Mouse (Mus musculus): Measurements from ENCODE around the gene Tsga10. TPM values are rescaled to one million over a fixed set of nuclear protein-coding genes. Genes with fewer than 3 reads are reported as not detected.
"Not testable (repeated sequence)": the region's sequence is repeated elsewhere in the genome, so short reads cannot be mapped to it uniquely, and the experiment has no call there.

The Tsga10 gene
- polyA plus RNA-seq, 1 experiment from 2014 or later, result 18.3 TPM

- Histone ChIP-seq H3K27ac (no peak overlapping the region), H3K4me1 (no peaks in the 10 kb centered on the region), H3K36me3 (replicated peaks) (no peaks in the 10 kb centered on the region), H3K27me3 (no peaks in the 10 kb centered on the region), H3K9me3 (no peaks in the 10 kb centered on the region), H3K9ac (no peak overlapping the region), H3K4me2 (no peak overlapping the region), H3K4me3 (replicated peaks) (no peak overlapping the region)
- 93% methylated on average over 8 of the region's 8 CpGs for WGBS
- no peak for ATAC-seq (ENCODE audit: low FRiP score)
These were observed 136.9 kb downstream of the Tsga10 start for GRCm38 (mm10) chr1:37729353-37729752.

- no peak for ATAC-seq (ENCODE audit: low FRiP score)
These were observed 138.2 kb downstream of the Tsga10 start for GRCm38 (mm10) chr1:37728053-37728452.

GRCm38 (mm10) chr1:37727186-37727585 lies 139.0 kb downstream of the Tsga10 start:
- Histone ChIP-seq H3K4me2 (no peak overlapping the region), H3K27ac (no peak overlapping the region), H3K36me3 (replicated peaks) (no peaks in the 10 kb centered on the region), H3K9me3 (no peaks in the 10 kb centered on the region), H3K4me3 (replicated peaks) (no peak overlapping the region), H3K9ac (no peak overlapping the region), H3K27me3 (no peaks in the 10 kb centered on the region), H3K4me1 (no peaks in the 10 kb centered on the region)
- ATAC-seq (ENCODE audit: low FRiP score), result no peak
- WGBS, result 83% methylated on average over 8 of the region's 8 CpGs

More at GRCm38 (mm10) chr1:37728053-37728452, 138.2 kb downstream of the Tsga10 start:
- 76% methylated on average over 10 of the region's 10 CpGs for WGBS
- H3K36me3 ChIP-seq (replicated peaks), result no peaks in the 10 kb centered on the region
- no peak overlapping the region for H3K4me3 ChIP-seq (replicated peaks)
- no peaks in the 10 kb centered on the region for H3K9me3 ChIP-seq
- no peaks in the 10 kb centered on the region for H3K4me1 ChIP-seq
- H3K27me3 ChIP-seq, result no peaks in the 10 kb centered on the region
- H3K4me2 ChIP-seq, result no peak overlapping the region
- no peak overlapping the region for H3K27ac ChIP-seq
- H3K9ac ChIP-seq, result no peak overlapping the region

GRCm38 (mm10) chr1:37726426-37726825 lies 139.8 kb downstream of the Tsga10 start:
- H3K9ac ChIP-seq, result no peak overlapping the region
- no peak overlapping the region for H3K27ac ChIP-seq
- H3K4me1 ChIP-seq, result no peaks in the 10 kb centered on the region
- H3K36me3 ChIP-seq (replicated peaks), result no peaks in the 10 kb centered on the region
- ATAC-seq (ENCODE audit: low FRiP score), result no peak
- no peak overlapping the region for H3K4me2 ChIP-seq
- 88% methylated on average over 8 of the region's 8 CpGs for WGBS
- H3K4me3 ChIP-seq (replicated peaks), result no peak overlapping the region
- peaks cover 4% of the 10 kb centered on the region for H3K27me3 ChIP-seq
- H3K9me3 ChIP-seq, result no peaks in the 10 kb centered on the region

GRCm38 (mm10) chr1:37725880-37726279 lies 140.3 kb downstream of the Tsga10 start:
- ATAC-seq (ENCODE audit: low FRiP score), result no peak
- Histone ChIP-seq H3K27ac (no peak overlapping the region), H3K4me3 (replicated peaks) (no peak overlapping the region), H3K9ac (no peak overlapping the region), H3K36me3 (replicated peaks) (no peaks in the 10 kb centered on the region), H3K4me1 (no peaks in the 10 kb centered on the region), H3K27me3 (peaks cover 10% of the 10 kb centered on the region), H3K4me2 (no peak overlapping the region), H3K9me3 (no peaks in the 10 kb centered on the region)
- WGBS, result 73% methylated on average over 12 of the region's 12 CpGs

GRCm38 (mm10) chr1:37721092-37721491 lies 145.1 kb downstream of the Tsga10 start:
- H3K4me1 ChIP-seq, result peaks cover 13% of the 10 kb centered on the region
- no peak overlapping the region for H3K27ac ChIP-seq
- H3K36me3 ChIP-seq (replicated peaks), result no peaks in the 10 kb centered on the region
- no peaks in the 10 kb centered on the region for H3K9me3 ChIP-seq
- H3K4me3 ChIP-seq (replicated peaks), result no peak overlapping the region
- 74% methylated on average over 5 of the region's 5 CpGs for WGBS
- H3K9ac ChIP-seq, result no peak overlapping the region
- no peak overlapping the region for H3K4me2 ChIP-seq
- H3K27me3 ChIP-seq, result peaks cover 50% of the 10 kb centered on the region
- ATAC-seq (ENCODE audit: low FRiP score), result no peak

- Histone ChIP-seq H3K27me3 (peaks cover 50% of the 10 kb centered on the region), H3K9ac (peak within 1 kb of the TSS; percentile 63), H3K4me3 (replicated peaks) (peak within 1 kb of the TSS; percentile 63), H3K9me3 (no peaks in the 10 kb centered on the region), H3K4me2 (peak within 1 kb of the TSS; percentile 95), H3K27ac (no peak within 1 kb of the TSS), H3K4me1 (peaks cover 13% of the 10 kb centered on the region), H3K36me3 (replicated peaks) (no peaks in the 10 kb centered on the region)
- ATAC-seq (ENCODE audit: low FRiP score), result peak; percentile 89
- 1% methylated on average over 29 of the region's 69 CpGs for WGBS
These were observed 146.2 kb downstream of the Tsga10 start, which contains the start of gene 2010300C02Rik for GRCm38 (mm10) chr1:37719761-37720640. 2010300C02Rik (minus strand) TSS chr1:37720085.

- Histone ChIP-seq H3K4me3 (replicated peaks) (peak overlapping the region; percentile 63), H3K9ac (peak overlapping the region; percentile 63), H3K36me3 (replicated peaks) (no peaks in the 10 kb centered on the region), H3K27me3 (peaks cover 50% of the 10 kb centered on the region), H3K27ac (no peak overlapping the region), H3K4me1 (peaks cover 13% of the 10 kb centered on the region), H3K9me3 (no peaks in the 10 kb centered on the region), H3K4me2 (peak overlapping the region; percentile 95)
- 3% methylated on average over 49 of the region's 49 CpGs for WGBS
- peak; percentile 76 for ATAC-seq (ENCODE audit: low FRiP score)
These were observed 147.1 kb downstream of the Tsga10 start for GRCm38 (mm10) chr1:37719030-37719723.

- Histone ChIP-seq H3K9me3 (no peaks in the 10 kb centered on the region), H3K4me1 (peaks cover 13% of the 10 kb centered on the region), H3K27ac (no peak overlapping the region), H3K9ac (no peak overlapping the region), H3K27me3 (peaks cover 50% of the 10 kb centered on the region), H3K4me2 (no peak overlapping the region), H3K36me3 (replicated peaks) (no peaks in the 10 kb centered on the region), H3K4me3 (replicated peaks) (no peak overlapping the region)
- no peak for ATAC-seq (ENCODE audit: low FRiP score)
- WGBS, result 53% methylated on average over 7 of the region's 7 CpGs
These were observed 147.7 kb downstream of the Tsga10 start for GRCm38 (mm10) chr1:37718516-37718915.

- peaks cover 13% of the 10 kb centered on the region for H3K4me1 ChIP-seq
- 82% methylated on average over 14 of the region's 14 CpGs for WGBS
- H3K27ac ChIP-seq, result no peak overlapping the region
- ATAC-seq (ENCODE audit: low FRiP score), result no peak
- no peaks in the 10 kb centered on the region for H3K9me3 ChIP-seq
- H3K4me3 ChIP-seq (replicated peaks), result no peak overlapping the region
- no peak overlapping the region for H3K4me2 ChIP-seq
- no peak overlapping the region for H3K9ac ChIP-seq
- peaks cover 50% of the 10 kb centered on the region for H3K27me3 ChIP-seq
- no peaks in the 10 kb centered on the region for H3K36me3 ChIP-seq (replicated peaks)
These were observed 148.6 kb downstream of the Tsga10 start for GRCm38 (mm10) chr1:37717415-37718195.

GRCm38 (mm10) chr1:37712357-37712737 lies 153.9 kb downstream of the Tsga10 start:
- not testable (repeated sequence) for H3K36me3 ChIP-seq (replicated peaks); H3K4me2 ChIP-seq; H3K9me3 ChIP-seq; H3K4me1 ChIP-seq; H3K27ac ChIP-seq; H3K9ac ChIP-seq; H3K27me3 ChIP-seq; ATAC-seq (ENCODE audit: low FRiP score); H3K4me3 ChIP-seq (replicated peaks)
- 88% methylated on average over 4 of the region's 4 CpGs for WGBS
